Mouse (Mus musculus): ENCODE data around the gene Castor2. TPM values are rescaled to one million over a fixed set of nuclear protein-coding genes. Genes with fewer than 3 reads are reported as not detected.

Gene Castor2
- polyA plus RNA-seq, 1 experiment from 2014 or later = 0.73 TPM

- H3K9ac ChIP-seq (ENCODE audit: low read depth, low read length) = no peak overlapping the region
- H3K36me3 ChIP-seq (ENCODE audit: control insufficient read depth, insufficient read depth) = no peaks in the 10 kb centered on the region
- ATAC-seq (ENCODE audit: low read depth) = no peak
- no peaks in the 10 kb centered on the region for H3K27me3 ChIP-seq (ENCODE audit: control insufficient read depth, insufficient read depth, low read depth, low read length)
- peaks cover 2% of the 10 kb centered on the region; the same call in 1 of the 2 replicates for H3K9me3 ChIP-seq (replicated peaks; ENCODE audit: control insufficient read depth, low read length)
- H3K4me1 ChIP-seq (ENCODE audit: control insufficient read depth, low read depth, low read length) = no peaks in the 10 kb centered on the region
- H3K4me3 ChIP-seq (ENCODE audit: low read depth, low read length) = no peak overlapping the region
- no peak overlapping the region for H3K4me2 ChIP-seq (ENCODE audit: low read depth, low read length)
- H3K27ac ChIP-seq (ENCODE audit: low read length) = no peak overlapping the region
Observed at GRCm38 (mm10) chr5:134074368-134074767, 25.1 kb upstream of the Castor2 start.

- H3K4me2 ChIP-seq (ENCODE audit: low read depth, low read length) = no peak overlapping the region
- H3K9ac ChIP-seq (ENCODE audit: low read depth, low read length) = no peak overlapping the region
- peaks cover 2% of the 10 kb centered on the region; the same call in 1 of the 2 replicates for H3K9me3 ChIP-seq (replicated peaks; ENCODE audit: control insufficient read depth, low read length)
- H3K27ac ChIP-seq (ENCODE audit: low read length) = no peak overlapping the region
- no peak overlapping the region for H3K4me3 ChIP-seq (ENCODE audit: low read depth, low read length)
- 75% methylated on average over 11 of the region's 11 CpGs for WGBS (ENCODE audit: insufficient replicate concordance)
- no peak for ATAC-seq (ENCODE audit: low read depth)
- H3K4me1 ChIP-seq (ENCODE audit: control insufficient read depth, low read depth, low read length) = no peaks in the 10 kb centered on the region
- no peaks in the 10 kb centered on the region for H3K36me3 ChIP-seq (ENCODE audit: control insufficient read depth, insufficient read depth)
- H3K27me3 ChIP-seq (ENCODE audit: control insufficient read depth, insufficient read depth, low read depth, low read length) = no peaks in the 10 kb centered on the region
Observed at GRCm38 (mm10) chr5:134076175-134076574, 23.3 kb upstream of the Castor2 start.

DNA sequence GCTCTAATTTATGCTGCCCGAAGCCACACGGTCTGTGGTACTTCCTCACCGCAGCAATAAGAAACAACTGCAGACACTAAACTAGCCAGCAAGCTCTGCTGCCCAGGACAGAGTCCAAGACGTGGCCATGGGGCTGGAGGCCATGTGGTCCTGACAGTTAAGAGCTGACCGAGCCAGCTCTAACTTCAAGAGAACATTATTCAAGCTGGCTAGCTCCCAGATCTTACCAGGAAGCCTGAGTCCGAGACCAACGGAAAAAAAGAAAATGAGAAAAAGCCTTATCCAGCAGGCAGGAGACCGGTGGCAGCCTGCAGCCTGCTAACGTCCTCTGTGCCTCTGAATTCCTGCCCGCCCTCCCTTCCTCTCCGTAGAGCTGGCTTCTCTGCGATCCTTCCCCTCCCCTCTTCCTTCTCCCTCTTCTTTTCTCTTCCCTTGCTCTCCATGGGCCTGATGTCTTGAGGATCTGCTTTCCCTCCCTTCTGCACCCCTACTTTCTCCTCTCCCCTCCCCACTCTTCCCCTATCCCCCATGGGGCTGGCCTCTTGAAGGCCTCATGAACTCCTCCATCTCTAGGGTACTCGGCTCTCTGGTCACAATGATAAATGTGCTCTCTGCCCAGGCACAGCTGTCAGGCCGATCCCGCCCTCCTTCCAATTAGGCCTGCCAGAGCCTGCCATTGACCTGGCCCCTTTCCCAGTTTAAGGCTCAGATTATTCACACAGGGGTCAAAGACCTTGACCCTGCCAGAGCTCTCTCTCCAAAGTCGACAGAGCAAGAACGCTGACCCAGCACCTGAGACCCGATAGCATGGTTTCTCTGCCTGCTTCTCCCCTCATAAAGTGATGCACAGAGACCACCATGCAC, 18.6 kb upstream of the Castor2 start:
- Histone ChIP-seq H3K27me3 (ENCODE audit: control insufficient read depth, insufficient read depth, low read depth, low read length) (no peaks in the 10 kb centered on the region), H3K4me1 (ENCODE audit: control insufficient read depth, low read depth, low read length) (no peaks in the 10 kb centered on the region), H3K36me3 (ENCODE audit: control insufficient read depth, insufficient read depth) (no peaks in the 10 kb centered on the region), H3K27ac (ENCODE audit: low read length) (no peak overlapping the region), H3K9ac (ENCODE audit: low read depth, low read length) (no peak overlapping the region), H3K9me3 (replicated peaks; ENCODE audit: control insufficient read depth, low read length) (peaks cover 2% of the 10 kb centered on the region; the same call in 1 of the 2 replicates), H3K4me3 (ENCODE audit: low read depth, low read length) (no peak overlapping the region), H3K4me2 (ENCODE audit: low read depth, low read length) (no peak overlapping the region)
- WGBS (ENCODE audit: insufficient replicate concordance) = 37% methylated on average over 18 of the region's 18 CpGs
- no peak for ATAC-seq (ENCODE audit: low read depth)

DNA sequence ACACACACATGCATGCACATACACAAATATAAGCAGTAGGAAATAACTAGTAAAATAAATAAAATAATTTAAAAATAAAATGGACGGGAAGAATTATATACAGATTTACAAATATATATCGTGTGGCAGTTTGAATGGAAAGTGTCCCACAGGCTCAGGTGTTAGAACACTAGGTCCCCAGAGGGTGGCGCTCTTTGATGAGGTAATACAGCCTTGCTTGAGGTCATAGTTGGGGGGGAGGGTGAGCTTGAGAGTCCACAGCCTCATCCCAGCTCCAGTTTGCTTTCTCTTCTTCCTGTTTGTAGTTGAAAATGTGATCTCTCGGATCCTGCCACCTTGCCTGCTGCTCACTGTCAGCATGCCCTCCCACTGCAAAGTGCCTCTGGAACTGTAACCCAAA, 14.3 kb upstream of the Castor2 start:
- H3K4me1 ChIP-seq (ENCODE audit: control insufficient read depth, low read depth, low read length) = no peaks in the 10 kb centered on the region
- H3K9me3 ChIP-seq (replicated peaks; ENCODE audit: control insufficient read depth, low read length) = no peaks in the 10 kb centered on the region
- WGBS (ENCODE audit: insufficient replicate concordance) = 54% methylated on average over 4 of the region's 4 CpGs
- no peak for ATAC-seq (ENCODE audit: low read depth)
- H3K27ac ChIP-seq (ENCODE audit: low read length) = no peak overlapping the region
- H3K36me3 ChIP-seq (ENCODE audit: control insufficient read depth, insufficient read depth) = no peaks in the 10 kb centered on the region
- H3K4me3 ChIP-seq (ENCODE audit: low read depth, low read length) = no peak overlapping the region
- H3K4me2 ChIP-seq (ENCODE audit: low read depth, low read length) = no peak overlapping the region
- no peak overlapping the region for H3K9ac ChIP-seq (ENCODE audit: low read depth, low read length)
- H3K27me3 ChIP-seq (ENCODE audit: control insufficient read depth, insufficient read depth, low read depth, low read length) = no peaks in the 10 kb centered on the region

DNA sequence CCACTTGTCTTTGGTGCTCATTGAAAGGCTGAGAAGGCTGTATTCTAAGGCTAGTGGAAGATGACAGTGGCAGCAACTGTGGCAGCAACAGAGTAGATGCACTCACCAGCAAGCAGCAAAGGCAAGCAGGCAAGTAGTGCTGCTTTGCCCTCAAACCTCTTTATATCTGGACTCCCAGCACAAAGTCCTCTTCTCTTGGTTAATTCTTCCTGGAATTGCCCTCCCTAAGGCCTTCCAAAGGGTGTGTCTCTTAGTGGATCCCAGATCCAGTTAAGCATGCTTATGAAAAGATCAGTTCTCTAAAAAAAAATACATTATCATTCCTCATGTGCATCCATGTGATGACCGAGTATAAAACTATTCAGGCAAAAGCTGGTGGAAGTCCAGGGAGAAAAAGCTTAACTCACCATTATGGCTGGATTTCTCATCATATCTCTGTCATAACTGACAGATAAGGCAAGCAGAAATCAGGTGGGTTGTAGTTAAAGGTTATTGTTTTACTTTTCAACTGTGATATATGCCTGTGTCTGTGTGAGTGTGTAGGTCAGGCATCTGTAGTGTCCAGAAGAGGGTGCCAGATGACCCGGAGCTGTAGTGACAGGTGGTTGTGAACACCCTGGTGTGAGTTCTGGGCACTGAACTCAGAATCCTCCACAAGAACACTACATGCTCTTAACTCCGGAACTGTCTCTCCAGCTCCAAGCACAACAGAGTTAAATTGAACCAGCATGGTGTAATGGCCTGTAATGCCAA, 13.4 kb upstream of the Castor2 start:
- Histone ChIP-seq H3K4me3 (ENCODE audit: low read depth, low read length) (no peak overlapping the region), H3K4me1 (ENCODE audit: control insufficient read depth, low read depth, low read length) (no peaks in the 10 kb centered on the region), H3K27ac (ENCODE audit: low read length) (no peak overlapping the region), H3K36me3 (ENCODE audit: control insufficient read depth, insufficient read depth) (no peaks in the 10 kb centered on the region), H3K9ac (ENCODE audit: low read depth, low read length) (no peak overlapping the region), H3K27me3 (ENCODE audit: control insufficient read depth, insufficient read depth, low read depth, low read length) (no peaks in the 10 kb centered on the region), H3K9me3 (replicated peaks; ENCODE audit: control insufficient read depth, low read length) (no peaks in the 10 kb centered on the region), H3K4me2 (ENCODE audit: low read depth, low read length) (no peak overlapping the region)
- ATAC-seq (ENCODE audit: low read depth) = no peak
- WGBS (ENCODE audit: insufficient replicate concordance) = 66% methylated on average over 3 of the region's 3 CpGs

GRCm38 (mm10) chr5:134087211-134087610, 12.3 kb upstream of the Castor2 start:
- H3K27ac ChIP-seq (ENCODE audit: low read length) = no peak overlapping the region
- 56% methylated on average over 5 of the region's 5 CpGs for WGBS (ENCODE audit: insufficient replicate concordance)
- no peaks in the 10 kb centered on the region for H3K4me1 ChIP-seq (ENCODE audit: control insufficient read depth, low read depth, low read length)
- H3K4me3 ChIP-seq (ENCODE audit: low read depth, low read length) = no peak overlapping the region
- H3K27me3 ChIP-seq (ENCODE audit: control insufficient read depth, insufficient read depth, low read depth, low read length) = no peaks in the 10 kb centered on the region
- no peak overlapping the region for H3K9ac ChIP-seq (ENCODE audit: low read depth, low read length)
- no peak for ATAC-seq (ENCODE audit: low read depth)
- H3K9me3 ChIP-seq (replicated peaks; ENCODE audit: control insufficient read depth, low read length) = no peaks in the 10 kb centered on the region
- H3K36me3 ChIP-seq (ENCODE audit: control insufficient read depth, insufficient read depth) = no peaks in the 10 kb centered on the region
- no peak overlapping the region for H3K4me2 ChIP-seq (ENCODE audit: low read depth, low read length)

DNA sequence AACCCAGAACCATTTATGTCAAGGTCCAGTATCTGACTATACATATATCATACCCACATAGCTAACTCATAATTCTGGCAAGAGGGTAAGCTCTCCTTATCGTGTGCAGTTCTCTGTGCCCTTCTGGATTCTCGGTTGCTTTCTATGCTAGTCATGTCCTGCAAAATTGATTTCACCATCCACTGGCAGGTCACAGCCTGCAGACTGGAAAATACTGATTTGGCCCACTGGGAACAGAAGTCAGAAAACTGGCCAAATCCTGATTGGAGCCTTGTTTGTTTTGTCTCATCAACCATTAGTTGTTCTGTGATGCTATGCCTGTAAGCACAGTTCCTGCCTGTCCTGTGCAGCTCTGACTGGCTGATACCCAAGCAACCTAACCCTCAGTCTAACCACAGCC, 3.7 kb upstream of the Castor2 start:
- Histone ChIP-seq H3K4me2 (ENCODE audit: low read depth, low read length) (no peak overlapping the region), H3K27me3 (ENCODE audit: control insufficient read depth, insufficient read depth, low read depth, low read length) (peaks cover 4% of the 10 kb centered on the region; the same call in 1 of the 2 replicates), H3K4me3 (ENCODE audit: low read depth, low read length) (no peak overlapping the region), H3K4me1 (ENCODE audit: control insufficient read depth, low read depth, low read length) (peaks cover 2% of the 10 kb centered on the region; the same call in 1 of the 2 replicates), H3K9ac (ENCODE audit: low read depth, low read length) (no peak overlapping the region), H3K27ac (ENCODE audit: low read length) (no peak overlapping the region), H3K9me3 (replicated peaks; ENCODE audit: control insufficient read depth, low read length) (no peaks in the 10 kb centered on the region), H3K36me3 (ENCODE audit: control insufficient read depth, insufficient read depth) (no peaks in the 10 kb centered on the region)
- no peak for ATAC-seq (ENCODE audit: low read depth)
- 63% methylated on average over 2 of the region's 2 CpGs for WGBS (ENCODE audit: insufficient replicate concordance)

- no peak for ATAC-seq (ENCODE audit: low read depth)
- 32% methylated on average over 13 of the region's 13 CpGs for WGBS (ENCODE audit: insufficient replicate concordance)
- Histone ChIP-seq H3K4me3 (ENCODE audit: low read depth, low read length) (peak overlapping the region; percentile 65), H3K4me1 (ENCODE audit: control insufficient read depth, low read depth, low read length) (peaks cover 2% of the 10 kb centered on the region; the same call in 1 of the 2 replicates), H3K36me3 (ENCODE audit: control insufficient read depth, insufficient read depth) (no peaks in the 10 kb centered on the region), H3K9me3 (replicated peaks; ENCODE audit: control insufficient read depth, low read length) (no peaks in the 10 kb centered on the region), H3K27ac (ENCODE audit: low read length) (no peak overlapping the region), H3K4me2 (ENCODE audit: low read depth, low read length) (peak overlapping the region; percentile 87), H3K9ac (ENCODE audit: low read depth, low read length) (no peak overlapping the region), H3K27me3 (ENCODE audit: control insufficient read depth, insufficient read depth, low read depth, low read length) (peaks cover 4% of the 10 kb centered on the region; the same call in 1 of the 2 replicates)
Observed at GRCm38 (mm10) chr5:134098341-134098902, 1.1 kb upstream of the Castor2 start.

All from liver, embryonic 16.5 days (tissue).